Mouse (Mus musculus) small intestine, adult 2 months (tissue): ENCODE measurements around the gene Pigo.

ENCODE experiments used
- CTCF ChIP-seq: fragments of 200-500 bp; IDR thresholded peaks from 2 replicates; pipeline ENCODE4 v1.5.1; 2012; ENCODE audit warnings: low read depth, mild to moderate bottlenecking, control low read depth, inconsistent platforms, low read length, moderate library complexity, mixed read lengths; ENCODE audit not compliant: insufficient replicate concordance, insufficient read length; ENCODE audit errors: extremely low read depth
- POLR2A ChIP-seq: fragments of 200-500 bp; IDR thresholded peaks from 2 replicates; pipeline ENCODE4 v1.6.1; 2012; ENCODE audit warnings: low read depth, mild to moderate bottlenecking, control low read depth, inconsistent platforms, low read length, moderate library complexity

GRCm38 (mm10) chr4:43010161-43011038 is 15.2 kb downstream of the Pigo start, which contains the start of gene Fancg:
- TF ChIP-seq POLR2A (no peak; the same call in 1 of the 2 replicates), CTCF (no peak)
